In genomic region chr3:142431481-142431880, GRCm38 (mm10) we compare ENCODE assay signal across 30 mouse cellular contexts.
"Had no signal": no experiment of that assay in that cellular context is flagged by ENCODE, and none has a peak within 500 bp of the region (broad histone marks: within the 10 kb centered on the region; RNA-seq: fewer than 3 reads in every experiment).

No protein-coding gene starts in this region.

- H3K27ac ChIP-seq: left cerebral cortex, adult 2 months; limb, embryonic 10.5 days; limb, embryonic 12.5 days; limb, embryonic 13.5 days; limb, embryonic 15.5 days; liver, embryonic 12.5 days; liver, embryonic 13.5 days; liver, embryonic 14.5 days; liver, embryonic 15.5 days; lung, embryonic 15.5 days; macrophage; midbrain, embryonic 10.5 days; midbrain, embryonic 12.5 days; midbrain, embryonic 13.5 days had no signal

- H3K4me2 ChIP-seq: limb, embryonic 12.5 days; limb, embryonic 13.5 days; limb, embryonic 15.5 days; liver, embryonic 11.5 days; liver, embryonic 12.5 days; liver, embryonic 13.5 days; liver, embryonic 15.5 days; lung, embryonic 14.5 days; lung, embryonic 15.5 days; midbrain, embryonic 12.5 days; midbrain, embryonic 13.5 days had no signal

- H3K9ac ChIP-seq: limb, embryonic 12.5 days; limb, embryonic 13.5 days; limb, embryonic 15.5 days; liver, embryonic 12.5 days; liver, embryonic 13.5 days; liver, embryonic 14.5 days; liver, embryonic 15.5 days; liver, postnatal 0 days; lung, embryonic 14.5 days; lung, embryonic 15.5 days; midbrain, embryonic 12.5 days; midbrain, embryonic 13.5 days had no signal

- H3K36me3 ChIP-seq: limb, embryonic 10.5 days; limb, embryonic 12.5 days; limb, embryonic 13.5 days; limb, embryonic 15.5 days; liver, embryonic 12.5 days; liver, embryonic 13.5 days; liver, embryonic 15.5 days; lung, embryonic 15.5 days; midbrain, embryonic 10.5 days; midbrain, embryonic 12.5 days; midbrain, embryonic 13.5 days had no signal

- H3K4me1 ChIP-seq: limb, embryonic 13.5 days; limb, embryonic 15.5 days; liver, embryonic 12.5 days; liver, embryonic 15.5 days; lung, embryonic 15.5 days had no signal

- H3K9me3 ChIP-seq: limb, embryonic 10.5 days; limb, embryonic 12.5 days; limb, embryonic 13.5 days; limb, embryonic 15.5 days; liver, embryonic 12.5 days; liver, embryonic 13.5 days; liver, embryonic 15.5 days; lung, embryonic 15.5 days; megakaryocyte, embryonic 14.5 days; midbrain, embryonic 10.5 days; midbrain, embryonic 12.5 days; midbrain, embryonic 13.5 days had no signal

- H3K27me3 ChIP-seq: liver, embryonic 13.5 days; liver, embryonic 15.5 days; lung, embryonic 15.5 days; midbrain, embryonic 13.5 days had no signal

- DNase-seq: left cerebral cortex, postnatal 4 days; liver; liver, embryonic 13.5 days; liver, postnatal 0 days; lung, adult 18-20 months; lung, adult 2 months; lung, embryonic 14.5 days; lung, postnatal 10 days; lung, postnatal 14 days; lung, postnatal 36 days; lung, postnatal 4 days; midbrain, embryonic 14.5 days had no signal

- ATAC-seq: liver, embryonic 12.5 days; liver, postnatal 0 days; lung, postnatal 0 days; midbrain, embryonic 13.5 days; midbrain, embryonic 16.5 days had no signal

- H3K4me3 ChIP-seq: left cerebral cortex, adult 2 months; limb, embryonic 10.5 days; limb, embryonic 12.5 days; limb, embryonic 13.5 days; limb, embryonic 15.5 days; liver, embryonic 12.5 days; liver, embryonic 13.5 days; liver, embryonic 15.5 days; lung, embryonic 15.5 days; megakaryocyte, embryonic 14.5 days; midbrain, embryonic 10.5 days; midbrain, embryonic 12.5 days; midbrain, embryonic 13.5 days; myocyte had no signal
